Mouse (Mus musculus) urinary bladder, postnatal 25 days (tissue): Measurements from ENCODE around the gene Hist1h2af.

Experiments used
- DNase-seq: peaks from one replicate; pipeline ENCODE4 v3.0.0; 2022; ENCODE audit warnings: low spot score

Gene Hist1h2af

DNA sequence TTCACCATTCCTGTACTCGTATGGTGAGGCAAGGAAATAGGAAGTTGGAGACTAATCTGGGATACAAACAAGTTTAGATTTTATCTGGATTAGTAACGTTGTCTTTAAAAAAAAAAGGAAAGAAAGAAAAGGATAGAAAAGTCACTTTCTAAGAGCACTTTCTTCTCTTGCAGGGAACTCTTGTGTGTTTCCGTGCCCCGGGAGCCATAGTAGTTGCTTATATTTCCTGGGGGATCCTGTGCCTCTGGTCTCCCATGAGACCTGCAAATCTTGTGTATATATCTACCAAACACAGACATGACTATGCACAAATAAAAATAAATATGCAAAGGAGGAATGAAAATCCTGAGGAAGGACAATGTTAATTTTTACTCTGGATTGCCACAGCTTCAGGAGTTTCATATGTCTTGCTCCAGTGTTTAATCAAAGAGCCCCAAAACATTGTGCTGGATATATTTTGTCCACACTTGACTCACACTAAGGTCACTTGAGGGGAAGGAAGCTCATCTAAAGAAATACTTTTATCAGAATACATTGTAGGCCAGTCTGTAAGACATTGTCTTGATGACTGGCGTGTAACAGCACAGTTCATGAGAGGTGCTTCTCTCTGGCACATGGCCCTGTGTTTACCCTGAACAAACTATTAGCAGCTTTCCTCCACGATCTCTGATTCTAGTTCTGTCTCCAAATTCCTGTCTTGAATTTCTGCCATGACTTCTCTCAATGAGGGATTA, 43.4 kb downstream of the Hist1h2af start:
- DNase-seq, result no peak

DNA sequence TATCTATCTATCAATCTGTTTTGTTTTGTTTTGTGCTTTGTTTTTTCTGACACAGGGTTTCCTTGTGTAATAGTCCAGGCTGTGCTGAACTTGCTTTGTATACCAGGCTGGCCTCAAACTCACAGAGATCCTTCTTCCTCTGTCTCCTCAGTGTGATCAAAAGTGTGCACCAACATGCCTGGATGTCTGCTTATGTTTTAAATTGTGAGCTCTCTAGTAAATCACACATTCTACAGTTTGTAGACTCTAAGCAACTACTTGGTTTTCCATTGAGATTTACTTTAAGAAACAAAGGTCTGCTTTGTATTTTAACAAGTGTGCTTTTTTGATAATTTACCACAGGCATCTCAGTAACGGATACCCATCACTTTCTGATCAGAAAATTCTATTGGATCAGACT, 44.1 kb downstream of the Hist1h2af start:
- no peak for DNase-seq

GRCm38 (mm10) chr13:23581408-23582218, 47.9 kb downstream of the Hist1h2af start, which contains the start of gene Hist1h4d:
Hist1h4d (plus strand) TSS chr13:23581598.
- peak; percentile 94 for DNase-seq

DNA sequence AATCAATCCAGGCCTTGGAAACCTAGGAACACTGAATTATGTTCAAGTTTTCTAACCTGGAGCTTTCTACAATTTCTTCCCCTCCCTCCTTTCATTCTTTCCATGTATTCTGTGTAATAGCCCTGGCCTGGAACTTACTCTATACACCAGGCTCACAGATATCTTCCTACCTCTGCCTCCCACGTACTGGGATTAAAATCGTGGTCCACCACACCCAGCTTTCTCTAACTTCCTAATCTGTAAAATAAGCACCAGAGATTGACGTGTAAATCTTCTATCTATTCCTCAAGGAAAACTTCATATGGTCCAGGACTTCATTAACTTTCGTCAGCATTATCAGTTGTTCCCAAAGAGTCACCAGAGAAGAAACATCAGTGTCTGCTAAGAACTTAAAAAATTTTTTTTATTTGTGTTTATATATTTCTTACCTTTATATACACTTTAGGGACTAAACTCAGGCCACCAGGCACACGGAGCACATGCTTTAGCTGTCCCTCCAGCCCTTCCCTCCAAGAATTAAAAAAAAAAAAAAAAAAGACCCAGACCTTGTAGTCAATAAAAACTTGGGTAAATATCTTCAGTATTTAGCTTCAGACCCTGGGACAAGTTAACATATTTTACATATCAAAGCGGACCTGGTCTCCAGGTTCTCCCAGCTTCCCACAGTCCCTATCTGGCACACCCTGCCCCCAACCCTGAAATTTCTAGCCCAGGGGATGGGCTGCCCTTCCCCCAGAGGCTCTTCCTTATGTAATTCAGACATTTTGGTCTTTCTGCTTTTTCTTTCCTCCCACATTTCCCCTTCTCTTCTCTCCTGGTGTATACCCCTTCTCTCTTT, 48.7 kb downstream of the Hist1h2af start:
- DNase-seq, result no peak

GRCm38 (mm10) chr13:23583387-23584068, 49.8 kb downstream of the Hist1h2af start:
- no peak for DNase-seq
